Comparison of ENCODE assay signal across 20 mouse cellular contexts in genomic region chr1:37065658-37066412, GRCm38 (mm10). TPM values are rescaled to one million over a fixed set of nuclear protein-coding genes. Genes with fewer than 3 reads are reported as not detected.
DNase-seq lines count a peak whose midpoint lies in the region; ATAC-seq lines count a peak whose summit lies in the region.
"Had no signal": no experiment of that assay in that cellular context is flagged by ENCODE, and none has a peak within 500 bp of the region (broad histone marks: within the 10 kb centered on the region; RNA-seq: fewer than 3 reads in every experiment).

No protein-coding gene starts in this region.

- H3K36me3 ChIP-seq in intestine, embryonic 15.5 days, result no peaks in the 10 kb centered on the region
- H3K36me3 ChIP-seq: heart, embryonic 12.5 days; kidney, embryonic 15.5 days; midbrain, embryonic 12.5 days; neural tube, embryonic 12.5 days had no signal

- no peaks in the 10 kb centered on the region for H3K27me3 ChIP-seq in intestine, embryonic 15.5 days (replicated peaks)
- H3K27me3 ChIP-seq: forebrain, embryonic 13.5 days; heart, embryonic 12.5 days; kidney, embryonic 15.5 days; midbrain, embryonic 12.5 days; neural tube, embryonic 12.5 days had no signal

- H3K4me3 ChIP-seq in intestine, embryonic 15.5 days (replicated peaks), result no peak overlapping the region
- H3K4me3 ChIP-seq: forebrain, embryonic 13.5 days; heart, embryonic 12.5 days; kidney, embryonic 15.5 days; midbrain, embryonic 12.5 days; neural tube, embryonic 12.5 days had no signal

- ATAC-seq in intestine, embryonic 15.5 days, result no peak
- ATAC-seq: forebrain, embryonic 13.5 days; lung, postnatal 0 days had no signal

- 0 out of 2 replicates have a peak, but pooled peaks cover under 1% of the 10 kb centered on the region for H3K4me1 ChIP-seq in intestine, embryonic 15.5 days (replicated peaks)
- H3K4me1 ChIP-seq: heart, embryonic 12.5 days; neural tube, embryonic 12.5 days had no signal

- H3K27ac ChIP-seq in intestine, embryonic 15.5 days, result no peak overlapping the region
- H3K27ac ChIP-seq: forebrain, embryonic 13.5 days; hindbrain, embryonic 14.5 days; kidney, embryonic 15.5 days; midbrain, embryonic 12.5 days; neural tube, embryonic 12.5 days had no signal

- intact Hi-C loops in left cerebral cortex, postnatal 4 days (cut with DNase I), result no loop called here
- intact Hi-C loops in left cerebral cortex, postnatal 36 days (cut with DNase I), result no loop called here

- no peak overlapping the region for H3K4me2 ChIP-seq in intestine, embryonic 15.5 days (replicated peaks)
- H3K4me2 ChIP-seq: forebrain, embryonic 13.5 days; heart, embryonic 12.5 days; hindbrain, embryonic 14.5 days; kidney, embryonic 15.5 days; midbrain, embryonic 12.5 days; neural tube, embryonic 12.5 days had no signal

- H3K9ac ChIP-seq in intestine, embryonic 15.5 days, result no peak overlapping the region
- H3K9ac ChIP-seq: forebrain, embryonic 13.5 days; heart, embryonic 12.5 days; hindbrain, embryonic 14.5 days; kidney, embryonic 15.5 days; midbrain, embryonic 12.5 days; neural tube, embryonic 12.5 days had no signal

- WGBS in intestine, embryonic 15.5 days, result 84% methylated on average over 11 of the region's 11 CpGs

- peak; percentile 26 to 63 for DNase-seq in left cerebral cortex, adult 9 months (ENCODE audit: low spot score in 2 of 2)
- DNase-seq in left cerebral cortex, postnatal 4 days, result no peak
- peak; percentile 42 to 68 for DNase-seq in frontal cortex, adult 2 months (ENCODE audit: extremely low spot score in 1 of 2, low spot score in 1 of 2)
- DNase-seq in left cerebral cortex, postnatal 36 days (ENCODE audit: low spot score in 2 of 2), result peak; percentile 36 to 49
- peak; percentile 77 for DNase-seq in telencephalon, adult 2 months (ENCODE audit: low read depth, low spot score)
- DNase-seq in urinary bladder, adult 18-20 months (ENCODE audit: low spot score in 2 of 2), result no peak
- DNase-seq: cerebellum, adult 9-11 months; gastrocnemius, postnatal 10 days; heart, adult 11 months; heart, postnatal 14 days had no signal

- no peaks in the 10 kb centered on the region for H3K9me3 ChIP-seq in intestine, embryonic 15.5 days
- H3K9me3 ChIP-seq: forebrain, embryonic 13.5 days; heart, embryonic 12.5 days; kidney, embryonic 15.5 days; midbrain, embryonic 12.5 days; neural tube, embryonic 12.5 days had no signal

RNA-seq across cellular contexts. Expression of gene Vwa3b, which starts 39.4 kb away (rescaled TPM):
- 1 to 10 TPM; 2.1 to 4.2 TPM for total RNA-seq in left cerebral cortex, postnatal 4 days (2021)
- 1.0 and 2.2 TPM in 2 replicates for polyA plus RNA-seq in frontal cortex, adult 2 months (2012; rRNA removed)
- 1 to 10 TPM; 2.4 to 3.9 TPM for total RNA-seq in left cerebral cortex, postnatal 36 days (2021)
- 1.7 and 1.9 TPM in 2 replicates for polyA plus RNA-seq in intestine, embryonic 15.5 days (2015; fragmentation: Nextera tagmentation; extraction: Ambion mirVana)
- total RNA-seq: monocyte, adult 5-6 weeks had no signal
- polyA plus RNA-seq: C2C12; heart, embryonic 12.5 days; kidney, embryonic 15.5 days had no signal

Comparison
In these comparisons a context has a peak if more than half of its experiments do, and no peak if none do; other contexts are left out.
1. DNase-seq: peak in left cerebral cortex, adult 9 months (2 of 2), frontal cortex, adult 2 months (2 of 2), left cerebral cortex, postnatal 36 days (2 of 2) and telencephalon, adult 2 months (single experiment); none in left cerebral cortex, postnatal 4 days (single experiment) and urinary bladder, adult 18-20 months (0 of 2).